Mouse (Mus musculus) right cerebral cortex, postnatal 25 days (tissue): Measurements from ENCODE around the gene Fshr.
A peak's percentile ranks its signal among the peaks of the same experiment; 100 is the strongest.

Experiments
- DNase-seq: peaks from one replicate; pipeline ENCODE4 v3.0.0; 2022

Fshr gene

GRCm38 (mm10) chr17:89032981-89033380 lies 167.5 kb downstream of the Fshr start:
- no peak for DNase-seq

GRCm38 (mm10) chr17:89019518-89019917 lies 181.0 kb downstream of the Fshr start:
- no peak for DNase-seq

GRCm38 (mm10) chr17:89017002-89017401 lies 183.5 kb downstream of the Fshr start:
- no peak for DNase-seq

GRCm38 (mm10) chr17:89013691-89014090 lies 186.8 kb downstream of the Fshr start:
- DNase-seq = no peak

- DNase-seq = no peak
Observed at GRCm38 (mm10) chr17:89009117-89009516, 191.4 kb downstream of the Fshr start.

- DNase-seq = no peak
Observed at GRCm38 (mm10) chr17:89008680-89009079, 191.8 kb downstream of the Fshr start.

- no peak for DNase-seq
Observed at GRCm38 (mm10) chr17:89005959-89006358, 194.5 kb downstream of the Fshr start.

GRCm38 (mm10) chr17:88999907-89000306 lies 200.6 kb downstream of the Fshr start:
- DNase-seq = no peak

GRCm38 (mm10) chr17:88998243-88998642 lies 202.2 kb downstream of the Fshr start:
- DNase-seq = peak; percentile 14

- DNase-seq = no peak
Observed at GRCm38 (mm10) chr17:88991238-88991637, 209.2 kb downstream of the Fshr start.

GRCm38 (mm10) chr17:88980708-88981355 lies 219.6 kb downstream of the Fshr start:
- no peak for DNase-seq

- no peak for DNase-seq
Observed at GRCm38 (mm10) chr17:88974538-88974937, 225.9 kb downstream of the Fshr start.

- no peak for DNase-seq
Observed at GRCm38 (mm10) chr17:88966028-88966427, 234.4 kb downstream of the Fshr start.

- DNase-seq = peak; percentile 62
Observed at GRCm38 (mm10) chr17:88954011-88954410, 246.5 kb downstream of the Fshr start.

- no peak for DNase-seq
Observed at GRCm38 (mm10) chr17:88938153-88938681, 262.3 kb downstream of the Fshr start.

- no peak for DNase-seq
Observed at GRCm38 (mm10) chr17:88937341-88938152, 262.9 kb downstream of the Fshr start.

GRCm38 (mm10) chr17:88936941-88937340 lies 263.5 kb downstream of the Fshr start:
- DNase-seq = no peak
